Mouse (Mus musculus) forebrain, embryonic 16.5 days (tissue): Measurements from ENCODE around the gene Mfsd14a. TPM values are rescaled to one million over a fixed set of nuclear protein-coding genes. Genes with fewer than 3 reads are reported as not detected.

ENCODE experiments used
- ATAC-seq: fragments of 200-750 bp; cut with Nextera tagmentation; 2 replicates; pipeline ENCODE4 v1.8.0; 2017; ENCODE audit warnings: mild to moderate bottlenecking, moderate library complexity
- H3K27ac ChIP-seq: fragments of 300-500 bp; sonication (generic); 2 replicates; pipeline ENCODE4 v1.5.1; 2014; ENCODE audit warnings: low read length, control low read depth
- H3K27me3 ChIP-seq: fragments of 300-500 bp; sonication (generic); replicated peaks from 2 replicates; pipeline ENCODE4 v1.6.1; 2014; ENCODE audit warnings: low read length; ENCODE audit not compliant: control insufficient read depth, insufficient read depth
- H3K36me3 ChIP-seq: fragments of 300-500 bp; sonication (generic); 2 replicates; pipeline ENCODE4 v1.6.1; 2014; ENCODE audit not compliant: control insufficient read depth, insufficient read depth
- H3K4me1 ChIP-seq: fragments of 300-500 bp; sonication (generic); replicated peaks from 2 replicates; pipeline ENCODE4 v1.6.1; 2014; ENCODE audit warnings: low read length; ENCODE audit not compliant: control insufficient read depth, insufficient read depth
- H3K4me2 ChIP-seq: fragments of 300-500 bp; sonication (generic); 2 replicates; pipeline ENCODE4 v1.6.1; 2014; ENCODE audit warnings: mild to moderate bottlenecking, low read length, control low read depth
- H3K4me3 ChIP-seq: fragments of 300-500 bp; sonication (generic); replicated peaks from 2 replicates; pipeline ENCODE4 v1.5.1; 2014; ENCODE audit warnings: mild to moderate bottlenecking, low read length, control low read depth
- H3K9ac ChIP-seq: fragments of 300-500 bp; sonication (generic); replicated peaks from 2 replicates; pipeline ENCODE4 v1.6.1; 2014; ENCODE audit warnings: low read depth, low read length, control low read depth
- H3K9me3 ChIP-seq: fragments of 300-500 bp; sonication (generic); 2 replicates; pipeline ENCODE4 v1.6.1; 2016; ENCODE audit warnings: low read length; ENCODE audit not compliant: control insufficient read depth
- WGBS: fragments of 180-500 bp; shearing (Covaris S2); extraction: QIAGEN DNeasy Blood & Tissue Kit; methylation state at CpG from one replicate; pipeline ENCODE4 v1.1.7; 2014; 5-methylcytosine and 5-hydroxymethylcytosine counted together
- polyA plus RNA-seq: library from polyadenylated mRNA; unstranded; fragments of >200 nt; fragmentation: Nextera tagmentation; extraction: Ambion mirVana; gene quantifications from 2 replicates; pipeline ENCODE4 v1.2.1, GENCODE M21; 2015

Gene Mfsd14a
- 77.2 and 81.1 TPM in 2 replicates for polyA plus RNA-seq

DNA sequence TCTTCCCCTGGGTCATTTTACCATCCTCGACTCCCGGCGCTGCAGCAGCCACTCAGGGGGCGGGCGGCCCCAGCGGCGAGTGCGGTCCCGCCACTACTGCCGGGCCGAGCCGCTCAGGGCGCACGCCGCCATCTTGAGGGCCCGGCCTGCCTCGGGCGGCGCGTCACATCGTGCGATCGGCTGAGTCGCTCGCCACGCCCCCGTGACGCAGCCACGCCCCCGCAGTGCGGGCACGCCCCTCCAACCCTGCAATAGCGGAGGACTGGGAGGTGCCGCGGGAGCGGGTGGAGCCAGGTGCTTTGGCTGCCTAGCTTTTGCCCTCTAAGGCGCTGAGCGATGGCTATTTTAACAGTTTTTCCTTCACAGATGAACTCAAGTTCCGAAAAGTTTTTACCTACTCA lies at the start of gene Mfsd14a:
Gene Mfsd14a, minus strand, starts transcription at position 215 of the 401 bp plus-strand sequence.
- Histone ChIP-seq H3K4me3 (peak within 1 kb of the TSS; percentile 77), H3K36me3 (no peaks in the 10 kb centered on the region), H3K4me2 (peak within 1 kb of the TSS; percentile 60), H3K27me3 (no peaks in the 10 kb centered on the region), H3K4me1 (peaks cover 21% of the 10 kb centered on the region), H3K9ac (peak within 1 kb of the TSS; percentile 85), H3K9me3 (no peaks in the 10 kb centered on the region), H3K27ac (peak within 1 kb of the TSS; percentile 89)
- 0% methylated on average over 39 of the region's 39 CpGs for WGBS
- peak; percentile 99 for ATAC-seq

GRCm38 (mm10) chr3:116711624-116712435 lies 49.4 kb upstream of the Mfsd14a start:
- WGBS, result 1% methylated on average over 84 of the region's 85 CpGs
- ATAC-seq, result peak; percentile 92
- Histone ChIP-seq H3K27me3 (0 out of 2 replicates have a peak, but pooled peaks cover 2% of the 10 kb centered on the region), H3K9ac (peak overlapping the region; percentile 95), H3K36me3 (no peaks in the 10 kb centered on the region), H3K27ac (peak overlapping the region; percentile 18; the same call in 1 of the 2 replicates), H3K4me3 (peak overlapping the region; percentile 77), H3K4me2 (peak overlapping the region; percentile 72), H3K9me3 (no peaks in the 10 kb centered on the region), H3K4me1 (peaks cover 10% of the 10 kb centered on the region)

DNA sequence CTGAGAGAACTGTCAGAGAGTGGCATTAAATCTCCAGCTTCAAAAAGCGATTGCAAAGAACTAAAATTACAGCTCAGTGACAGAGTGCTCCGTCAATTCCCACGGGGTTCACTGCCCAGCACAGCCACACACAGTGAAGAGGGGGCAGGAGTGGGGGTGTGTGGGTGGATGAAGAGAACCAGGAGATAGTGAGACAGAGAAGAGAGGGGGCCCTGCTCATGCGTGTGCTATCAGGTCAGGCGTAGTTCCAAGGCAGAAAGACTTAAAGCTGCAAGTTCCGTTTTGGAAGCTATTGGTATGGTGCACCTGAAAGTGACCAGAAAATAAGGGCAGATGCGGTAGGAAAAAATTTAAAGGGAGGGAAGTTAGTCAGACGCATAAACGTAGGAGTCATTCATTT lies 48.5 kb upstream of the Mfsd14a start:
- 56% methylated on average over 9 of the region's 9 CpGs for WGBS
- Histone ChIP-seq H3K27me3 (0 out of 2 replicates have a peak, but pooled peaks cover 2% of the 10 kb centered on the region), H3K9me3 (no peaks in the 10 kb centered on the region), H3K27ac (no peak overlapping the region), H3K9ac (no peak overlapping the region), H3K36me3 (no peaks in the 10 kb centered on the region), H3K4me1 (peaks cover 10% of the 10 kb centered on the region), H3K4me2 (peak overlapping the region; percentile 72), H3K4me3 (peak overlapping the region; percentile 77)
- ATAC-seq, result no peak

DNA sequence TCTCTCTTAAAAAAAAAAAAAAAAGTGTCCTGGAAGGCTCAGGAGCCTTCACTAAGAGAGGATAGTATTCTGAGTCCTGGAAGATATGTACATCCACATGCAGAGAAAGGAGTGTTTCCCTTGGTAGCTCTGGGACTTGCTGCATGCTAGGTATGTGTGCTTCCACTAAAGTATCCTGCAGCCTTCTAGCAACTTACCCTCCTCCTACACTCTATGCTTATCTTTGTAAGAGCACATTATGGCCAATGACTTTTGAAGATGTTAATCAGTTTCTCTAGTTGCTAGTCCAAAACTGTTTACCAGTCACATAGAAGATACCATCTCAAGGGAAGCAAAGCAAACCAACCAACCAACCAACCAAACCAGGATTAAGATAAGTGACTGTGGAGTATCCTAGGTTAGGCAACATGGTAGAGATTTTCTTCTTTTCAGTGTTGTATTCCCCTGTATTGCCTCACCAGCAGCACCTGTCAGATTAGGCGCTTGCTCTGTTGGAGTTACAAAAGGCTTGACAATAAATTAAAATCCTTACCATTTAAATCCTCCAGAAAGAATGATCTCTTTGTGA lies 43.2 kb upstream of the Mfsd14a start:
- no peaks in the 10 kb centered on the region for H3K9me3 ChIP-seq
- H3K4me1 ChIP-seq, result 0 out of 2 replicates have a peak, but pooled peaks cover under 1% of the 10 kb centered on the region
- H3K36me3 ChIP-seq, result no peaks in the 10 kb centered on the region
- ATAC-seq, result no peak
- H3K9ac ChIP-seq, result no peak overlapping the region
- H3K4me2 ChIP-seq, result no peak overlapping the region
- 70% methylated on average over 1 of the region's 1 CpGs for WGBS
- H3K27me3 ChIP-seq, result no peaks in the 10 kb centered on the region
- H3K4me3 ChIP-seq, result no peak overlapping the region
- H3K27ac ChIP-seq, result no peak overlapping the region

DNA sequence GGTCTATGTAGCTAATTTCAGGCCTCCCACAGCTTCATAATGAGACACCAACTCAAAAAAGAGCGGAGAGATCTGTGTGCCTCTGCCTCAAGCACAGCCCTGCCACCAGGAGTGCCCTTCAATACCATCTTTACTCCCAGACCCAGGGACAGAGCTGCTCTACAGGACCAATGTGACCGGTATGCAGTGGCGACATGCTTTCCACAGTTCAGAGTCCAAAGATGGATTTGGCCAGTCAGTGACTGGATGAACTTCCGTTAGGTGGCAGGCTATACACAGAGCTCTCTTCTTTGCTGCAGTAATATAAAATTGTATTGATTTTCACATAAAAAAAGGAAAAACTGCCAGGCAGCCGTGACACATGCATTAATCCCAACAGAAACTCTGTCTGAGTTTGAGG lies 41.4 kb upstream of the Mfsd14a start:
- Histone ChIP-seq H3K9me3 (no peaks in the 10 kb centered on the region), H3K4me2 (no peak overlapping the region), H3K4me3 (no peak overlapping the region), H3K4me1 (no peaks in the 10 kb centered on the region), H3K27me3 (no peaks in the 10 kb centered on the region), H3K9ac (no peak overlapping the region), H3K36me3 (no peaks in the 10 kb centered on the region), H3K27ac (no peak overlapping the region)
- no peak for ATAC-seq
- WGBS, result 95% methylated on average over 5 of the region's 5 CpGs

DNA sequence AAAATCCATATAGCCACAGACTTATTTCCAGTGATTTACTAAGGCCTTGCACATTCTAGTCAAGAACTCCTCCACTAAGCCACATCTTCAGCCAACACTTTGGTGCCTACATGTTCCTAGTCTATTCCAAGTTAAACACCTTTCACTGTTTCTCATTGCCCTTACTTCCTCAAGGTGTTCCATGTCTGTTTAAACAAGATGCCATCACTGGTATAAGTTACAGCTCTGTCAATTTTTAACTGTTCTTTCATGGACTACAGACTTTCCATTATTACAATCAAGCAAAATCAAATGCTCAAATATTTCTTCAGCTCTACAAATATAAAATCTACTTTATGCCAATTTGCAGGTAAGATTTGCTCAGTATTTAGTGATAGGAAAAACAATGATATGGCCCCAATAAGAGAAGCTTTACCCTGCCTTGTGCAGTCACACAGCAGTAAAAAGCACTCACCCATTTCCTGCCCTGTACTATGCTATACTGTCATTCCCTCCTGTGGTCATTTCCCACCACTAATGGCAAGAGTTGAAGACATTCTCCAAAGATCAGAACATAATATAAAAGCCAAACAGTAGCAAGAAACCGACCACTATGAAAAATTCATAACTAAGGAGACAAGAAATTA lies 40.3 kb upstream of the Mfsd14a start:
- Histone ChIP-seq H3K4me2 (no peak overlapping the region), H3K4me1 (no peaks in the 10 kb centered on the region), H3K27ac (no peak overlapping the region), H3K36me3 (no peaks in the 10 kb centered on the region), H3K9ac (no peak overlapping the region), H3K27me3 (no peaks in the 10 kb centered on the region), H3K9me3 (no peaks in the 10 kb centered on the region), H3K4me3 (no peak overlapping the region)
- no peak for ATAC-seq
- whole genome bisulfite sequencing, result 85% methylated on average over 1 of the region's 1 CpGs

DNA sequence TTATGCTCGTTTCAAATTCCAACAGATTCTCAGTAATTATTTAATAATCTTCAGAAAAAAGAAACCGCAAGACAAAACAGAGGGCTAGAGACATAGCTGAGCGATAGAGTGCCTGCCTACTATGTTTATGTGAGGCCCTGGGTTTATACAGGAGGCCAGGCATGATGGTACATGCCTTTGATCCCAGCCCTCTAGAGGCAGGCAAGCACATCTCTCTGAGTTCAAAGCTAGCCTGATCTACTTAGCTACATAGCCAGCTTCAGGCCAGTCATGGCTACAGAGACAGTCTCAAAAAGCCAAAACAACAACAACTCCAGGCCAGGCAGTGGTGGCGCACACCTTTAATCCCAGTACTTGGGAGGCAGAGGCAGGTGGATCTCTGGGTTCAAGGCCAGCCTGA lies 39.1 kb upstream of the Mfsd14a start:
- no peak overlapping the region for H3K4me2 ChIP-seq
- H3K27ac ChIP-seq, result no peak overlapping the region
- no peaks in the 10 kb centered on the region for H3K9me3 ChIP-seq
- H3K36me3 ChIP-seq, result no peaks in the 10 kb centered on the region
- H3K9ac ChIP-seq, result no peak overlapping the region
- ATAC-seq, result no peak
- no peaks in the 10 kb centered on the region for H3K4me1 ChIP-seq
- 96% methylated on average over 4 of the region's 4 CpGs for WGBS
- H3K27me3 ChIP-seq, result no peaks in the 10 kb centered on the region
- H3K4me3 ChIP-seq, result no peak overlapping the region

- 50% methylated on average over 2 of the region's 2 CpGs for WGBS
- ATAC-seq, result no peak
- Histone ChIP-seq H3K27ac (no peak overlapping the region), H3K36me3 (no peaks in the 10 kb centered on the region; the same call in 1 of the 2 replicates), H3K4me2 (no peak overlapping the region), H3K9me3 (no peaks in the 10 kb centered on the region), H3K4me3 (no peak overlapping the region), H3K9ac (no peak overlapping the region), H3K4me1 (no peaks in the 10 kb centered on the region), H3K27me3 (no peaks in the 10 kb centered on the region)
Measured at GRCm38 (mm10) chr3:116698786-116699185, 36.3 kb upstream of the Mfsd14a start.

GRCm38 (mm10) chr3:116695666-116695985 lies 33.1 kb upstream of the Mfsd14a start:
- 94% methylated on average over 2 of the region's 2 CpGs for WGBS
- ATAC-seq, result no peak

More at GRCm38 (mm10) chr3:116695666-116695985, 33.1 kb upstream of the Mfsd14a start:
- H3K4me1 ChIP-seq, result no peaks in the 10 kb centered on the region
- H3K4me3 ChIP-seq, result no peak overlapping the region
- no peak overlapping the region for H3K4me2 ChIP-seq
- no peaks in the 10 kb centered on the region; the same call in 1 of the 2 replicates for H3K36me3 ChIP-seq
- H3K9ac ChIP-seq, result no peak overlapping the region
- no peaks in the 10 kb centered on the region for H3K9me3 ChIP-seq
- no peaks in the 10 kb centered on the region for H3K27me3 ChIP-seq
- no peak overlapping the region for H3K27ac ChIP-seq
